Mouse (Mus musculus): Measurements from ENCODE around the gene Rad23a. TPM values are rescaled to one million over a fixed set of nuclear protein-coding genes. Genes with fewer than 3 reads are reported as not detected.

Rad23a gene
- polyA plus RNA-seq, 1 experiment from 2014 or later = 122 TPM

- no peaks in the 10 kb centered on the region for H3K9me3 ChIP-seq (replicated peaks; ENCODE audit: control insufficient read depth, low read length)
- H3K27ac ChIP-seq (ENCODE audit: low read length) = peak overlapping the region; percentile 35; the same call in 1 of the 2 replicates
- H3K36me3 ChIP-seq (ENCODE audit: control insufficient read depth, insufficient read depth, low read length) = no peaks in the 10 kb centered on the region
- H3K27me3 ChIP-seq (ENCODE audit: control insufficient read depth, insufficient read depth, low read length) = peaks cover 29% of the 10 kb centered on the region
- H3K9ac ChIP-seq (ENCODE audit: low read length) = peak overlapping the region; percentile 8; the same call in 1 of the 2 replicates
- WGBS = 18% methylated on average over 11 of the region's 11 CpGs
- no peak for ATAC-seq (ENCODE audit: insufficient read depth, low FRiP score)
- peaks cover 76% of the 10 kb centered on the region for H3K4me1 ChIP-seq (ENCODE audit: control insufficient read depth, insufficient read depth, low read length)
- peak overlapping the region; percentile 41 for H3K4me2 ChIP-seq (ENCODE audit: low read depth, low read length)
- H3K4me3 ChIP-seq (replicated peaks; ENCODE audit: low read length) = no peak overlapping the region
These were observed 51.6 kb downstream of the Rad23a start for GRCm38 (mm10) chr8:84788896-84789295.

- Histone ChIP-seq H3K27ac (ENCODE audit: low read length) (no peak overlapping the region), H3K4me3 (replicated peaks; ENCODE audit: low read length) (no peak overlapping the region), H3K36me3 (ENCODE audit: control insufficient read depth, insufficient read depth, low read length) (no peaks in the 10 kb centered on the region), H3K4me1 (ENCODE audit: control insufficient read depth, insufficient read depth, low read length) (peaks cover 65% of the 10 kb centered on the region), H3K27me3 (ENCODE audit: control insufficient read depth, insufficient read depth, low read length) (peaks cover 37% of the 10 kb centered on the region), H3K9me3 (replicated peaks; ENCODE audit: control insufficient read depth, low read length) (no peaks in the 10 kb centered on the region), H3K9ac (ENCODE audit: low read length) (no peak overlapping the region), H3K4me2 (ENCODE audit: low read depth, low read length) (no peak overlapping the region)
- ATAC-seq (ENCODE audit: insufficient read depth, low FRiP score) = no peak
- WGBS = 58% methylated on average over 14 of the region's 14 CpGs
These were observed 52.8 kb downstream of the Rad23a start for GRCm38 (mm10) chr8:84787523-84788302.

GRCm38 (mm10) chr8:84786801-84787467 lies 53.5 kb downstream of the Rad23a start:
- Histone ChIP-seq H3K9ac (ENCODE audit: low read length) (peak overlapping the region; percentile 60; the same call in 1 of the 2 replicates), H3K27ac (ENCODE audit: low read length) (no peak overlapping the region), H3K4me3 (replicated peaks; ENCODE audit: low read length) (peak overlapping the region; percentile 13; the same call in 1 of the 2 replicates), H3K4me2 (ENCODE audit: low read depth, low read length) (peak overlapping the region; percentile 37), H3K9me3 (replicated peaks; ENCODE audit: control insufficient read depth, low read length) (no peaks in the 10 kb centered on the region), H3K4me1 (ENCODE audit: control insufficient read depth, insufficient read depth, low read length) (peaks cover 64% of the 10 kb centered on the region), H3K36me3 (ENCODE audit: control insufficient read depth, insufficient read depth, low read length) (no peaks in the 10 kb centered on the region), H3K27me3 (ENCODE audit: control insufficient read depth, insufficient read depth, low read length) (peaks cover 45% of the 10 kb centered on the region)
- no peak for ATAC-seq (ENCODE audit: insufficient read depth, low FRiP score)
- 49% methylated on average over 11 of the region's 11 CpGs for WGBS

GRCm38 (mm10) chr8:84785756-84786677 lies 54.4 kb downstream of the Rad23a start:
- no peak overlapping the region for H3K27ac ChIP-seq (ENCODE audit: low read length)
- peak overlapping the region; percentile 13; the same call in 1 of the 2 replicates for H3K4me3 ChIP-seq (replicated peaks; ENCODE audit: low read length)
- WGBS = 22% methylated on average over 38 of the region's 38 CpGs
- ATAC-seq (ENCODE audit: insufficient read depth, low FRiP score) = peak; percentile 12
- peaks cover 68% of the 10 kb centered on the region for H3K4me1 ChIP-seq (ENCODE audit: control insufficient read depth, insufficient read depth, low read length)
- H3K9ac ChIP-seq (ENCODE audit: low read length) = peak overlapping the region; percentile 60
- H3K9me3 ChIP-seq (replicated peaks; ENCODE audit: control insufficient read depth, low read length) = no peaks in the 10 kb centered on the region
- H3K4me2 ChIP-seq (ENCODE audit: low read depth, low read length) = peak overlapping the region; percentile 37
- no peaks in the 10 kb centered on the region for H3K36me3 ChIP-seq (ENCODE audit: control insufficient read depth, insufficient read depth, low read length)
- peaks cover 51% of the 10 kb centered on the region for H3K27me3 ChIP-seq (ENCODE audit: control insufficient read depth, insufficient read depth, low read length)

- H3K27ac ChIP-seq (ENCODE audit: low read length) = no peak overlapping the region
- no peak for ATAC-seq (ENCODE audit: insufficient read depth, low FRiP score)
- H3K4me1 ChIP-seq (ENCODE audit: control insufficient read depth, insufficient read depth, low read length) = peaks cover 62% of the 10 kb centered on the region
- no peak overlapping the region for H3K9ac ChIP-seq (ENCODE audit: low read length)
- no peak overlapping the region for H3K4me2 ChIP-seq (ENCODE audit: low read depth, low read length)
- H3K4me3 ChIP-seq (replicated peaks; ENCODE audit: low read length) = no peak overlapping the region
- H3K27me3 ChIP-seq (ENCODE audit: control insufficient read depth, insufficient read depth, low read length) = peaks cover 51% of the 10 kb centered on the region
- 37% methylated on average over 11 of the region's 11 CpGs for WGBS
- H3K36me3 ChIP-seq (ENCODE audit: control insufficient read depth, insufficient read depth, low read length) = no peaks in the 10 kb centered on the region
- H3K9me3 ChIP-seq (replicated peaks; ENCODE audit: control insufficient read depth, low read length) = no peaks in the 10 kb centered on the region
These were observed 55.0 kb downstream of the Rad23a start for GRCm38 (mm10) chr8:84785506-84785755.

- Histone ChIP-seq H3K4me3 (replicated peaks; ENCODE audit: low read length) (peak overlapping the region; percentile 18; the same call in 1 of the 2 replicates), H3K4me2 (ENCODE audit: low read depth, low read length) (peak overlapping the region; percentile 43), H3K4me1 (ENCODE audit: control insufficient read depth, insufficient read depth, low read length) (peaks cover 60% of the 10 kb centered on the region), H3K9ac (ENCODE audit: low read length) (peak overlapping the region; percentile 49; the same call in 1 of the 2 replicates), H3K27ac (ENCODE audit: low read length) (no peak overlapping the region), H3K9me3 (replicated peaks; ENCODE audit: control insufficient read depth, low read length) (no peaks in the 10 kb centered on the region), H3K36me3 (ENCODE audit: control insufficient read depth, insufficient read depth, low read length) (no peaks in the 10 kb centered on the region), H3K27me3 (ENCODE audit: control insufficient read depth, insufficient read depth, low read length) (peaks cover 51% of the 10 kb centered on the region)
- WGBS = 21% methylated on average over 48 of the region's 48 CpGs
- ATAC-seq (ENCODE audit: insufficient read depth, low FRiP score) = no peak; the same call in 1 of the 2 replicates
These were observed 55.6 kb downstream of the Rad23a start for GRCm38 (mm10) chr8:84784681-84785505.

Small RNA genes lying within 50 kb of the gene (microRNA-seq; reads per million reads assigned to microRNA genes)
- gene Mir7069 = 2.8 reads per million, percentile 15 among the genes with 10 or more reads in this experiment

Other genes with a start within 250 kb of the Rad23a start
- 62.4 and 69.5 TPM in 2 replicates for gene Ier2, start 177.8 kb downstream of the Rad23a start, polyA plus RNA-seq (2015; fragmentation: Nextera tagmentation; extraction: Ambion mirVana)
- gene Trmt1, start 154.4 kb downstream of the Rad23a start, polyA plus RNA-seq (2015; fragmentation: Nextera tagmentation; extraction: Ambion mirVana) = 53.7 and 54.1 TPM in 2 replicates
- gene Nacc1, start 152.8 kb downstream of the Rad23a start, polyA plus RNA-seq (2015; fragmentation: Nextera tagmentation; extraction: Ambion mirVana) = 14.4 and 14.5 TPM in 2 replicates
- 6.0 and 8.3 TPM in 2 replicates for gene Lyl1, start 139.2 kb downstream of the Rad23a start, polyA plus RNA-seq (2015; fragmentation: Nextera tagmentation; extraction: Ambion mirVana)
- gene G430095P16Rik, start 117.7 kb downstream of the Rad23a start, polyA plus RNA-seq (2015; fragmentation: Nextera tagmentation; extraction: Ambion mirVana) = 3.2 and 4.1 TPM in 2 replicates
- 36.5 and 37.8 TPM in 2 replicates for gene Nfix, start 40.3 kb downstream of the Rad23a start, polyA plus RNA-seq (2015; fragmentation: Nextera tagmentation; extraction: Ambion mirVana)
- 6.0 and 7.2 TPM in 2 replicates for gene Dand5, start 17.8 kb downstream of the Rad23a start, polyA plus RNA-seq (2015; fragmentation: Nextera tagmentation; extraction: Ambion mirVana)
- gene Gadd45gip1, start 9.1 kb downstream of the Rad23a start, polyA plus RNA-seq (2015; fragmentation: Nextera tagmentation; extraction: Ambion mirVana) = 42.0 and 49.5 TPM in 2 replicates
- gene Calr, start 6.3 kb upstream of the Rad23a start, polyA plus RNA-seq (2015; fragmentation: Nextera tagmentation; extraction: Ambion mirVana) = 1,028 and 1,118 TPM in 2 replicates
- gene Farsa, start 16.3 kb upstream of the Rad23a start, polyA plus RNA-seq (2015; fragmentation: Nextera tagmentation; extraction: Ambion mirVana) = 85.9 and 91.5 TPM in 2 replicates
- 44.9 and 49.0 TPM in 2 replicates for gene Syce2, start 31.4 kb upstream of the Rad23a start, polyA plus RNA-seq (2015; fragmentation: Nextera tagmentation; extraction: Ambion mirVana)
- 41.1 and 45.8 TPM in 2 replicates for gene Gcdh, start 53.3 kb upstream of the Rad23a start, polyA plus RNA-seq (2015; fragmentation: Nextera tagmentation; extraction: Ambion mirVana)
- 15.7 and 18.4 TPM in 2 replicates for gene Klf1, start 61.3 kb upstream of the Rad23a start, polyA plus RNA-seq (2015; fragmentation: Nextera tagmentation; extraction: Ambion mirVana)
- gene Dnase2a, start 67.9 kb upstream of the Rad23a start, polyA plus RNA-seq (2015; fragmentation: Nextera tagmentation; extraction: Ambion mirVana) = 14.0 and 14.4 TPM in 2 replicates
- gene Mast1, start 96.7 kb upstream of the Rad23a start, polyA plus RNA-seq (2015; fragmentation: Nextera tagmentation; extraction: Ambion mirVana) = 1.4 and 1.6 TPM in 2 replicates
- gene Rtbdn, start 106.3 kb upstream of the Rad23a start, polyA plus RNA-seq (2015; fragmentation: Nextera tagmentation; extraction: Ambion mirVana) = 0.19 and 0.28 TPM in 2 replicates
- not detected in 2 replicates for gene Gm49661, start 128.8 kb upstream of the Rad23a start, polyA plus RNA-seq (2015; fragmentation: Nextera tagmentation; extraction: Ambion mirVana)
- 584 and 593 TPM in 2 replicates for gene Prdx2, start 128.9 kb upstream of the Rad23a start, polyA plus RNA-seq (2015; fragmentation: Nextera tagmentation; extraction: Ambion mirVana)
- 97.5 and 108 TPM in 2 replicates for gene Rnaseh2a, start 129.1 kb upstream of the Rad23a start, polyA plus RNA-seq (2015; fragmentation: Nextera tagmentation; extraction: Ambion mirVana)
- 21.6 and 25.8 TPM in 2 replicates for gene Junb, start 138.1 kb upstream of the Rad23a start, polyA plus RNA-seq (2015; fragmentation: Nextera tagmentation; extraction: Ambion mirVana)
- 50.0 TPM in 2 replicates for gene Hook2, start 149.9 kb upstream of the Rad23a start, polyA plus RNA-seq (2015; fragmentation: Nextera tagmentation; extraction: Ambion mirVana)
- 0.30 and 0.42 TPM in 2 replicates for gene Best2, start 173.9 kb upstream of the Rad23a start, polyA plus RNA-seq (2015; fragmentation: Nextera tagmentation; extraction: Ambion mirVana)
- gene Asna1, start 184.6 kb upstream of the Rad23a start, polyA plus RNA-seq (2015; fragmentation: Nextera tagmentation; extraction: Ambion mirVana) = 108 and 110 TPM in 2 replicates
- gene Trir, start 186.2 kb upstream of the Rad23a start, polyA plus RNA-seq (2015; fragmentation: Nextera tagmentation; extraction: Ambion mirVana) = 63.4 and 64.0 TPM in 2 replicates
- 28.6 and 31.0 TPM in 2 replicates for gene Tnpo2, start 196.2 kb upstream of the Rad23a start, polyA plus RNA-seq (2015; fragmentation: Nextera tagmentation; extraction: Ambion mirVana)
- 28.1 and 29.9 TPM in 2 replicates for gene Fbxw9, start 219.4 kb upstream of the Rad23a start, polyA plus RNA-seq (2015; fragmentation: Nextera tagmentation; extraction: Ambion mirVana)
- 0.53 TPM in 1 of 2 replicates, not detected in the other for gene Gm5741, start 227.3 kb upstream of the Rad23a start, polyA plus RNA-seq (2015; fragmentation: Nextera tagmentation; extraction: Ambion mirVana)
- gene Dhps, start 231.1 kb upstream of the Rad23a start, polyA plus RNA-seq (2015; fragmentation: Nextera tagmentation; extraction: Ambion mirVana) = 47.1 TPM in 2 replicates
- 116 and 131 TPM in 2 replicates for gene Wdr83os, start 240.1 kb upstream of the Rad23a start, polyA plus RNA-seq (2015; fragmentation: Nextera tagmentation; extraction: Ambion mirVana)
- gene Wdr83, start 240.6 kb upstream of the Rad23a start, polyA plus RNA-seq (2015; fragmentation: Nextera tagmentation; extraction: Ambion mirVana) = 36.8 and 46.1 TPM in 2 replicates
- 59.8 and 61.3 TPM in 2 replicates for gene Man2b1, start 242.6 kb upstream of the Rad23a start, polyA plus RNA-seq (2015; fragmentation: Nextera tagmentation; extraction: Ambion mirVana)